Mouse (Mus musculus): ENCODE measurements around the gene Dnajc30.

DNA sequence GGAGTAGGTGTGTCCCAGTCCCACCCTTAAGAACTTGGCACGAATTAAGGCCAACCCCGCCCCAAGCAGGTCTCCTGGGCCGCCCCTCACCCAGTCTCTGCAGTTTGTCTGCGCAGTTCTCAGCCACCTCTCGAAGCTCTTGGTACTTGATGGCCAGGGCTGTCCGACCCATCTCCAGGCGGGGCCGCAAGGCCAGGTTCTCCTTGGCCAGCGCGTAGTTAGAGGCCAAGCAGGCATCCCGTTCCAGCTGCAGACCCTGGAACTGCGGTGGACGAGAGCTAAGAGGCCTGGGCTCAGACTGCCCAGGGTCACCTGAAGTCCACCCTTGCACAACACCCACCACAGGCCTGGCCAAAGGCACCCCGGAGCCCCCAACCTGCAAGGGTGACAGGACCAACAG lies 12.4 kb downstream of the Dnajc30 start:
- no peak for TF ChIP-seq POLR2A (IDR thresholded peaks at IDR 0.05; ENCODE audit: low read depth, low read length)
- TF ChIP-seq CTCF (IDR thresholded peaks at IDR 0.05; ENCODE audit: borderline replicate concordance, insufficient read depth, low read length), result no peak
